Mouse (Mus musculus): ENCODE data around the gene Gpr82. TPM values are rescaled to one million over a fixed set of nuclear protein-coding genes. Genes with fewer than 3 reads are reported as not detected.

The Gpr82 gene
- polyA plus RNA-seq (2014; fragmentation: Nextera tagmentation; extraction: Ambion mirVana) = 0.06 and 0.34 TPM in 2 replicates

DNA sequence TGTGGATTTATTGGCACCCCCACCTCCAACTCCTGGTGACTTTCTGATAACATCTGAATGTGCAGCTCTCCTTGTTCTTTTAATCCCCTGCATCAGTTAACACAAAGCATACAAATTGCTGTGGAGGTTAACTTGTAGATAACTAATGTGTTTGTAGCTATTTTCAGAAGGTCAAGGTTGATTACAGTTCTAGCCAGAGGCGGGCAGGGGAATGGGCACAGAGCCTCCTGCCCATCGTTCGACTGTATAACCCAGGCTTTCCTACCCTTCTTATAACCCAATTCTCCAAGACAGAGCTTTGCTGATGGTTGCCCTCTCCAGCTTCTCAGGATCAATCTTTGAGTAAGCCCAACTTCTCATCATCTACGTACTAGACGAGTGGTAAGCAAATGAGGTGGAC, at the start of gene Gpr82:
Gene Gpr82 (plus strand): TSS at position 301 of the 400 bp plus-strand sequence.
- Histone ChIP-seq H3K4me1 (ENCODE audit: control insufficient read depth, insufficient read depth, low read length) (no peaks in the 10 kb centered on the region), H3K27me3 (ENCODE audit: control insufficient read depth, insufficient read depth, low read length) (no peaks in the 10 kb centered on the region), H3K4me3 (ENCODE audit: low read depth, low read length) (no peak within 1 kb of the TSS), H3K36me3 (ENCODE audit: control insufficient read depth, insufficient read depth, low read length) (no peaks in the 10 kb centered on the region), H3K9ac (ENCODE audit: low read depth, low read length) (no peak within 1 kb of the TSS), H3K27ac (ENCODE audit: low read depth, low read length) (no peak within 1 kb of the TSS), H3K9me3 (replicated peaks; ENCODE audit: control insufficient read depth, low read length) (no peaks in the 10 kb centered on the region), H3K4me2 (no peak within 1 kb of the TSS)
- 84% methylated on average over 5 of the region's 5 CpGs for WGBS (ENCODE audit: insufficient replicate concordance)
- no peak for ATAC-seq (replicated peaks; ENCODE audit: insufficient number of reproducible peaks, low FRiP score, low TSS enrichment)

DNA sequence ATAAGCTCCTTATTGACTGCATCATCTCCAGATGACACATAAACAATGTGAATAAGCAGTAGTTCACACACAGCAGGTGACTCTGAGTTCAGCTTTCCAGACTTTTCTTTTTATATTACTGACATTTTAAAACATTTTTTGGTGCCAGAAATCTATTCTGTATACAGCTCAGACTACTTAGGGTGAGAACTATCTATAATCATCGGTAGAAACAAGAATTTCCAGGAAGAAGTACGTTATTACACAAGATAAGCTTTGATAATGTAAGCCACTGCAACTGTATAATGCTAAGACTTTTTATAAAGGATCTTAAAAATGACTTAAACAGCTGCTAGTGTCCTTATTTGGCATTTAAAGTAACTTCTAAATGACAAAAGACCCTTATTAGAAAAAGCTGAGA, 49.0 kb upstream of the Gpr82 start:
- Histone ChIP-seq H3K27ac (ENCODE audit: low read depth, low read length) (no peak overlapping the region), H3K4me3 (ENCODE audit: low read depth, low read length) (no peak overlapping the region), H3K4me2 (no peak overlapping the region), H3K36me3 (ENCODE audit: control insufficient read depth, insufficient read depth, low read length) (no peaks in the 10 kb centered on the region), H3K9me3 (replicated peaks; ENCODE audit: control insufficient read depth, low read length) (no peaks in the 10 kb centered on the region), H3K4me1 (ENCODE audit: control insufficient read depth, insufficient read depth, low read length) (no peaks in the 10 kb centered on the region), H3K9ac (ENCODE audit: low read depth, low read length) (no peak overlapping the region), H3K27me3 (ENCODE audit: control insufficient read depth, insufficient read depth, low read length) (no peaks in the 10 kb centered on the region)
- 58% methylated on average over 2 of the region's 2 CpGs for WGBS (ENCODE audit: insufficient replicate concordance)
- no peak for ATAC-seq (replicated peaks; ENCODE audit: insufficient number of reproducible peaks, low FRiP score, low TSS enrichment)

DNA sequence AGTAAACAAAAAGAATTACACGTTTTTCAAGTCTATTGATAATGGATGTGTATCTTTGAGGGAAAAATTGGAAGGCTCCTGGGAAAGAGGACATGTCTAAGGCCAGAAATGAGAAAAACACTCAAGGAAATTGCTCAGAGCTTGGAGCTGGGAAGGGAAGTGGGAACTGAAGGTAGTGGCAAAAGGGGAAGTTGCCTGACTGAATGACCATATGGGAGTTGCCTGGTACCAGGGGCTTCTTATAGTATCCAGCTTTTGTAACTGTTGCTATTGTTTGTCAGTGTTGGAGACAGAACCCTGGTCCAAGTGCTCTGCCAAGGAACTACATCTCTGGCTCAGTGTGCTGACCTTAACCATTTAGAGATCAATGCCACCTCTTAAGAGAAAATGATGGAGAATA, 44.4 kb upstream of the Gpr82 start:
- no peak overlapping the region for H3K9ac ChIP-seq (ENCODE audit: low read depth, low read length)
- no peak overlapping the region for H3K4me3 ChIP-seq (ENCODE audit: low read depth, low read length)
- no peaks in the 10 kb centered on the region for H3K27me3 ChIP-seq (ENCODE audit: control insufficient read depth, insufficient read depth, low read length)
- no peaks in the 10 kb centered on the region for H3K36me3 ChIP-seq (ENCODE audit: control insufficient read depth, insufficient read depth, low read length)
- no peak overlapping the region for H3K4me2 ChIP-seq
- no peak for ATAC-seq (replicated peaks; ENCODE audit: insufficient number of reproducible peaks, low FRiP score, low TSS enrichment)
- no peak overlapping the region for H3K27ac ChIP-seq (ENCODE audit: low read depth, low read length)
- H3K9me3 ChIP-seq (replicated peaks; ENCODE audit: control insufficient read depth, low read length) = no peaks in the 10 kb centered on the region
- 48% methylated on average over 1 of the region's 1 CpGs for WGBS (ENCODE audit: insufficient replicate concordance)
- H3K4me1 ChIP-seq (ENCODE audit: control insufficient read depth, insufficient read depth, low read length) = no peaks in the 10 kb centered on the region

DNA sequence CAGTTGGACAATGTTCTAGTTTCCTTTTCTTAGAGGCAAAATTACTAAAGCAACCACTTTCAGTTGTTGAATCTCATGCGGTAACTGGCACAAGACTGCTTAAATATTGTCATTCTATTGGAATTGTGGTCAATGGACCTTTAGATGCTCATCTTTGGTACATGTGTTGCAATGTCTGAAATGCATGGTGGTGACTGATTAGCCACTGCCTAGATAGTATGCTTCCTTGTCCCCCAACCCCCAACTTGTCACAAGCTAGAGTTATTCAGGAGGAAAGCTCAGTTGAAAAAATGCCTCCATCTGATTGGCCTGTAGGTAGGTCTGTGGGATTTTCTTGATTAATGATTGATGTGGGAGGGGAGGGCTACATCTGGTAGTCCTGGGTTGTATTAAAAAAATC, 43.9 kb upstream of the Gpr82 start:
- no peak overlapping the region for H3K4me3 ChIP-seq (ENCODE audit: low read depth, low read length)
- no peaks in the 10 kb centered on the region for H3K9me3 ChIP-seq (replicated peaks; ENCODE audit: control insufficient read depth, low read length)
- H3K27ac ChIP-seq (ENCODE audit: low read depth, low read length) = no peak overlapping the region
- no peaks in the 10 kb centered on the region for H3K27me3 ChIP-seq (ENCODE audit: control insufficient read depth, insufficient read depth, low read length)
- H3K9ac ChIP-seq (ENCODE audit: low read depth, low read length) = no peak overlapping the region
- ATAC-seq (replicated peaks; ENCODE audit: insufficient number of reproducible peaks, low FRiP score, low TSS enrichment) = no peak
- H3K36me3 ChIP-seq (ENCODE audit: control insufficient read depth, insufficient read depth, low read length) = no peaks in the 10 kb centered on the region
- H3K4me1 ChIP-seq (ENCODE audit: control insufficient read depth, insufficient read depth, low read length) = no peaks in the 10 kb centered on the region
- 82% methylated on average over 1 of the region's 1 CpGs for WGBS (ENCODE audit: insufficient replicate concordance)
- H3K4me2 ChIP-seq = no peak overlapping the region

DNA sequence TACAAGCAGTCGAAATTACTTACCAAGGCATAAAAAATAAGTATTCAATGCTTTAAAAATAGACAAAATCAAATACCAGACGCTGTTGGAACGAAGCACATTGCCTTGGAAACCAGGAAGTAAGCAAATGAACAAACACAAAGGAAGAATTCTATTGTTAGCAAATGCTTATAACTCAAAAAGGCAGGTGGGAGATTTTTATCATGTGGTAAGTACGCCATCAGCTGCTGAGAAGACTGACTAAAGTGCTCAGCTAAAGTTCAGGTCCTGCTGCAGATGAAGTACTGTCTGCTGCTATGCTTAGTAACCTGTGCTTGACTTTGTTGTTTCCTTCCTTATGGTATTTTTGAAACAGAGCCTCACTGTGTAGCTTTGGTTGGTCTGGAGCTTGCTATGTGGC, 42.7 kb upstream of the Gpr82 start:
- H3K9ac ChIP-seq (ENCODE audit: low read depth, low read length) = no peak overlapping the region
- H3K4me1 ChIP-seq (ENCODE audit: control insufficient read depth, insufficient read depth, low read length) = no peaks in the 10 kb centered on the region
- ATAC-seq (replicated peaks; ENCODE audit: insufficient number of reproducible peaks, low FRiP score, low TSS enrichment) = no peak
- H3K27ac ChIP-seq (ENCODE audit: low read depth, low read length) = no peak overlapping the region
- no peaks in the 10 kb centered on the region for H3K9me3 ChIP-seq (replicated peaks; ENCODE audit: control insufficient read depth, low read length)
- H3K27me3 ChIP-seq (ENCODE audit: control insufficient read depth, insufficient read depth, low read length) = no peaks in the 10 kb centered on the region
- no peak overlapping the region for H3K4me3 ChIP-seq (ENCODE audit: low read depth, low read length)
- no peak overlapping the region for H3K4me2 ChIP-seq
- H3K36me3 ChIP-seq (ENCODE audit: control insufficient read depth, insufficient read depth, low read length) = no peaks in the 10 kb centered on the region
- WGBS (ENCODE audit: insufficient replicate concordance) = 75% methylated on average over 4 of the region's 4 CpGs

DNA sequence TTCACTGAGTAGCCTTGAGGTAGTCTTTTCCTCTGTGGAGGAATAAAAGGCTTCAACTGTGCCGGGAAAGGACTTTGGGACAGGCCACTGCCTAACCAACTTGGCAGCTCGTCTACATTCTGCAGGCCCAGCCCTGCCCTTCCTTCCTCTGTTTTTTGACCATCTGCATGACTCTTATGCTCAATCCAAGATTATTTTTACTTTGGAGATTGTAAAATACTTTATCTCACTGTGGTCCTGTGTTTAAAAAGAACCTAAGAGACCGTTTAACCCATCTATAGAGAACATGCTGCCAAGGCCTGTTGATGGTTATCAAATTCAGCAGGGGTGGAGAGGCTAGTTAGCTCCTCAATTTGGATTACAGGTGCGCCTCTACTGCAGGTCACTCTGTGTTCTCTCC, 39.7 kb upstream of the Gpr82 start:
- H3K9ac ChIP-seq (ENCODE audit: low read depth, low read length) = no peak overlapping the region
- H3K27ac ChIP-seq (ENCODE audit: low read depth, low read length) = no peak overlapping the region
- no peaks in the 10 kb centered on the region for H3K27me3 ChIP-seq (ENCODE audit: control insufficient read depth, insufficient read depth, low read length)
- no peak overlapping the region for H3K4me2 ChIP-seq
- H3K36me3 ChIP-seq (ENCODE audit: control insufficient read depth, insufficient read depth, low read length) = no peaks in the 10 kb centered on the region
- no peak overlapping the region for H3K4me3 ChIP-seq (ENCODE audit: low read depth, low read length)
- ATAC-seq (replicated peaks; ENCODE audit: insufficient number of reproducible peaks, low FRiP score, low TSS enrichment) = no peak
- WGBS (ENCODE audit: insufficient replicate concordance) = 73% methylated on average over 4 of the region's 4 CpGs
- H3K9me3 ChIP-seq (replicated peaks; ENCODE audit: control insufficient read depth, low read length) = no peaks in the 10 kb centered on the region
- H3K4me1 ChIP-seq (ENCODE audit: control insufficient read depth, insufficient read depth, low read length) = no peaks in the 10 kb centered on the region

DNA sequence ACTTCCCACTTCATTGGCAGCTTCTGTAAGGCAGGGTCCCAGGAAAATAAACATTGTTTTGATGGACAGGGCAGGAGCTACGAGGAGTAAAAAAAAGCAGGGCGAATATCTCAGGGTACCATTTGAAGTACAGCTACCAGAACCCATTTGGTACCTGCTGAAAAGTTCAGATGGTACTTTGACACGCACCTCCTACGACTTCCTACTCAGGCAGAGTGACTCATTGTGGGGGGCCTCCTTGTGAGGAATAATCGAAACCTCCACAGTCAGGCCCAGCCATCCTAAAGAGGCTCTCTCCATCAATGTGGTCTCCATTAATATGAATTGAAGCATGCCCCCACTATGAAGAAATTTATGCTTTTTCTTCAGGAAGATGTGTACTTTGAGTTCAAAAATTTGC, 38.5 kb upstream of the Gpr82 start:
- Histone ChIP-seq H3K27me3 (ENCODE audit: control insufficient read depth, insufficient read depth, low read length) (no peaks in the 10 kb centered on the region), H3K9ac (ENCODE audit: low read depth, low read length) (no peak overlapping the region), H3K36me3 (ENCODE audit: control insufficient read depth, insufficient read depth, low read length) (no peaks in the 10 kb centered on the region), H3K4me3 (ENCODE audit: low read depth, low read length) (no peak overlapping the region), H3K4me1 (ENCODE audit: control insufficient read depth, insufficient read depth, low read length) (no peaks in the 10 kb centered on the region), H3K4me2 (no peak overlapping the region), H3K9me3 (replicated peaks; ENCODE audit: control insufficient read depth, low read length) (no peaks in the 10 kb centered on the region), H3K27ac (ENCODE audit: low read depth, low read length) (no peak overlapping the region)
- 85% methylated on average over 5 of the region's 5 CpGs for WGBS (ENCODE audit: insufficient replicate concordance)
- no peak for ATAC-seq (replicated peaks; ENCODE audit: insufficient number of reproducible peaks, low FRiP score, low TSS enrichment)

DNA sequence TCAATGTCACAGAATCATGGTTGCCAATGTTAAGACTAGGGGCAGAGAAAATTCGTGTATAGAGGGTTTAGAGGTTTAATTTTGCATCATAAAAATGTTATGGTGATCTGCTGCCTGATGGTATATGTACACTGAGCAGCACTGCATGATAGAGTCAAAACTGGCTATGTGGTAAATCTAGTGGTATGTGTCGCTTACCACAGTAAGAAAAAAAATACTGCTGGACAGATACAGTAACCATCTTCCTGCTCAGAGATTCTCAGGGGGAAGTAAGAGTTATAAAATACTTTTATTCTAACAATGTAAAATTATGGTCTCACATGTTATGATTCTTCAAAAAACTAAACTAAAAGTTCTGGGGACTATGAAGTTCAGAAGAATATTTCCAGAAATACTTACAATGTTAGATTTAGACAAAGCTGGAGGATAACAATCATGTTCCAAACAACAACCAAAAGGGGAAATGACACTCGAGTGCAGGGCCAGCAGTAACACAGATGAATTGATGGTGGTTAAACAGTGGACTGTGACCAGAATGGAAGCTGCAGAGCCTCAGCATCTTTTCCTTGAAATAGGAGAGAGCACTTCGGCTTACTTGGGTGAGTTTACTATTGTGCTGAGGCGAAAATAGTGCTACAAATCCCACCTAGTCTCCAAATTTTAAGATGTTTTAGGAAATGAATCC, 29.4 kb upstream of the Gpr82 start, which contains the start of gene Gpr34:
Gene Gpr34 (plus strand): TSS at position 491 of the 685 bp plus-strand sequence.
- no peaks in the 10 kb centered on the region; the same call in 1 of the 2 replicates for H3K27me3 ChIP-seq (ENCODE audit: control insufficient read depth, insufficient read depth, low read length)
- WGBS (ENCODE audit: insufficient replicate concordance) = 64% methylated on average over 5 of the region's 5 CpGs
- H3K36me3 ChIP-seq (ENCODE audit: control insufficient read depth, insufficient read depth, low read length) = no peaks in the 10 kb centered on the region
- H3K9ac ChIP-seq (ENCODE audit: low read depth, low read length) = no peak within 1 kb of the TSS
- no peak for ATAC-seq (replicated peaks; ENCODE audit: insufficient number of reproducible peaks, low FRiP score, low TSS enrichment)
- no peaks in the 10 kb centered on the region for H3K9me3 ChIP-seq (replicated peaks; ENCODE audit: control insufficient read depth, low read length)
- no peaks in the 10 kb centered on the region for H3K4me1 ChIP-seq (ENCODE audit: control insufficient read depth, insufficient read depth, low read length)
- H3K4me2 ChIP-seq = no peak within 1 kb of the TSS
- no peak within 1 kb of the TSS for H3K27ac ChIP-seq (ENCODE audit: low read depth, low read length)
- no peak within 1 kb of the TSS for H3K4me3 ChIP-seq (ENCODE audit: low read depth, low read length)

DNA sequence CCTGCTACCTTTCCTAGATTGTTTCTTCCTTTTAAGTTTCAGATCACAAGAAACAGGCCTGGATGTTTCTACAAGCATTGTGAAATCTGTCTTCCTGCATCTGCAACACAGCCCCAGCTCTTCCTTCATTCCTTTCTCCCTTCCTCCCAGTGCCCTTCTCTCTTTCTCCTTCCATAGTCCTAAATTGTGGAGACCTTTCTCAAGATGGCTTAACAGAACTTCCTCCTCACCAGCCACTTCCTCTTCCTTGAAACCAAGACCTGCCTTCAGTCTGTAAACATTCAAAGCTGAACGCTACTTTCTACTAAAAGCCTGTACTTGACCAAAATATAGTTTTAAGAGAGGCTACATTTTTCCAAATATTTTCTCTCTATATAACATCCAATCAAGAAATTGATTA, 24.8 kb upstream of the Gpr82 start:
- no peak overlapping the region for H3K4me3 ChIP-seq (ENCODE audit: low read depth, low read length)
- 79% methylated on average over 1 of the region's 1 CpGs for WGBS (ENCODE audit: insufficient replicate concordance)
- H3K4me2 ChIP-seq = no peak overlapping the region
- no peaks in the 10 kb centered on the region for H3K27me3 ChIP-seq (ENCODE audit: control insufficient read depth, insufficient read depth, low read length)
- no peak overlapping the region for H3K9ac ChIP-seq (ENCODE audit: low read depth, low read length)
- no peak for ATAC-seq (replicated peaks; ENCODE audit: insufficient number of reproducible peaks, low FRiP score, low TSS enrichment)
- H3K4me1 ChIP-seq (ENCODE audit: control insufficient read depth, insufficient read depth, low read length) = no peaks in the 10 kb centered on the region
- H3K9me3 ChIP-seq (replicated peaks; ENCODE audit: control insufficient read depth, low read length) = no peaks in the 10 kb centered on the region
- H3K27ac ChIP-seq (ENCODE audit: low read depth, low read length) = no peak overlapping the region
- H3K36me3 ChIP-seq (ENCODE audit: control insufficient read depth, insufficient read depth, low read length) = no peaks in the 10 kb centered on the region
